In genomic region chr1:55160831-55161638, GRCm38 (mm10) we compare ENCODE assay signal across 8 mouse cellular contexts. TPM values are rescaled to one million over a fixed set of nuclear protein-coding genes. Genes with fewer than 3 reads are reported as not detected.
DNase-seq lines count a peak whose midpoint lies in the region; ATAC-seq and TF ChIP-seq lines count a peak whose summit lies in the region.

No protein-coding gene starts in this region.

- 0 out of 2 replicates have a peak, but pooled peaks have one; percentile 29 for ATAC-seq in midbrain, embryonic 13.5 days
- ATAC-seq in midbrain, embryonic 11.5 days (ENCODE audit: low FRiP score), result no peak
- peak; percentile 69 for ATAC-seq in neural tube, embryonic 15.5 days (ENCODE audit: low FRiP score)
- no peak for ATAC-seq in CD4-positive, CD25-positive, alpha-beta regulatory T cell, adult 4 months
- ATAC-seq in lung, postnatal 0 days, result no peak

- no peak overlapping the region for H3K4me2 ChIP-seq in midbrain, embryonic 13.5 days (replicated peaks)
- no peak overlapping the region for H3K4me2 ChIP-seq in midbrain, embryonic 11.5 days
- no peak overlapping the region for H3K4me2 ChIP-seq in neural tube, embryonic 15.5 days
- no peak overlapping the region for H3K4me2 ChIP-seq in lung, postnatal 0 days (replicated peaks; ENCODE audit: low read depth, low read length)

- TF ChIP-seq CTCF in lung, postnatal 0 days (IDR thresholded peaks at IDR 0.05), result no peak

- 93% methylated on average over 17 of the region's 17 CpGs for WGBS in midbrain, embryonic 13.5 days
- WGBS in midbrain, embryonic 11.5 days, result 95% methylated on average over 17 of the region's 17 CpGs
- 78% methylated on average over 17 of the region's 17 CpGs for WGBS in neural tube, embryonic 15.5 days
- WGBS in lung, postnatal 0 days, result 88% methylated on average over 17 of the region's 17 CpGs

- DNase-seq in midbrain, embryonic 11.5 days (ENCODE audit: low spot score, missing footprints), result no peak
- peak; percentile 30 to 37 for DNase-seq in cerebellum, adult 18-20 months
- DNase-seq in layer of hippocampus, adult 18-20 months (ENCODE audit: low spot score in 2 of 2), result peak; percentile 33 to 68
- DNase-seq in embryo, embryonic 10.5 days (ENCODE audit: low spot score), result no peak
- DNase-seq in lung, postnatal 0 days (ENCODE audit: low spot score), result no peak

- TF ChIP-seq EP300 in lung, postnatal 0 days (IDR thresholded peaks at IDR 0.05), result no peak

- H3K27me3 ChIP-seq in midbrain, embryonic 13.5 days, result no peaks in the 10 kb centered on the region
- H3K27me3 ChIP-seq in midbrain, embryonic 11.5 days (ENCODE audit: control insufficient read depth, insufficient read depth, low read length), result no peaks in the 10 kb centered on the region
- no peaks in the 10 kb centered on the region for H3K27me3 ChIP-seq in neural tube, embryonic 15.5 days (replicated peaks)
- H3K27me3 ChIP-seq in lung, postnatal 0 days (replicated peaks; ENCODE audit: insufficient read depth, low read length), result no peaks in the 10 kb centered on the region

- H3K27ac ChIP-seq in midbrain, embryonic 13.5 days, result no peak overlapping the region
- H3K27ac ChIP-seq in midbrain, embryonic 11.5 days (ENCODE audit: low read depth, low read length), result no peak overlapping the region
- peak overlapping the region; percentile 64 for H3K27ac ChIP-seq in neural tube, embryonic 15.5 days (replicated peaks)
- no peak overlapping the region for H3K27ac ChIP-seq in lung, postnatal 0 days (ENCODE audit: low read length)

- H3K4me3 ChIP-seq in midbrain, embryonic 13.5 days (replicated peaks), result no peak overlapping the region
- H3K4me3 ChIP-seq in midbrain, embryonic 11.5 days (ENCODE audit: low read depth, low read length), result no peak overlapping the region
- H3K4me3 ChIP-seq in neural tube, embryonic 15.5 days (replicated peaks), result no peak overlapping the region
- H3K4me3 ChIP-seq in lung, postnatal 0 days (ENCODE audit: low read depth, low read length), result no peak overlapping the region

- no peaks in the 10 kb centered on the region for H3K4me1 ChIP-seq in midbrain, embryonic 13.5 days (replicated peaks)
- no peaks in the 10 kb centered on the region for H3K4me1 ChIP-seq in midbrain, embryonic 11.5 days (ENCODE audit: control insufficient read depth, insufficient read depth, low read length)
- H3K4me1 ChIP-seq in neural tube, embryonic 15.5 days, result no peaks in the 10 kb centered on the region
- H3K4me1 ChIP-seq in lung, postnatal 0 days (ENCODE audit: insufficient read depth, low read depth, low read length), result no peaks in the 10 kb centered on the region

- no peak overlapping the region for H3K9ac ChIP-seq in midbrain, embryonic 13.5 days (replicated peaks)
- H3K9ac ChIP-seq in midbrain, embryonic 11.5 days (ENCODE audit: low read length), result no peak overlapping the region
- H3K9ac ChIP-seq in neural tube, embryonic 15.5 days (replicated peaks), result no peak overlapping the region
- H3K9ac ChIP-seq in lung, postnatal 0 days (replicated peaks; ENCODE audit: low read depth), result no peak overlapping the region

- H3K36me3 ChIP-seq in midbrain, embryonic 13.5 days, result peaks cover 26% of the 10 kb centered on the region
- H3K36me3 ChIP-seq in midbrain, embryonic 11.5 days (ENCODE audit: control insufficient read depth, insufficient read depth, low read length), result no peaks in the 10 kb centered on the region; the same call in none of the 2 replicates
- H3K36me3 ChIP-seq in neural tube, embryonic 15.5 days, result peaks cover 27% of the 10 kb centered on the region
- peaks cover 5% of the 10 kb centered on the region; the same call in 1 of the 2 replicates for H3K36me3 ChIP-seq in lung, postnatal 0 days (ENCODE audit: insufficient read depth, low read length)

- H3K9me3 ChIP-seq in midbrain, embryonic 13.5 days, result no peaks in the 10 kb centered on the region
- H3K9me3 ChIP-seq in midbrain, embryonic 11.5 days (ENCODE audit: control insufficient read depth, low read length), result no peaks in the 10 kb centered on the region
- no peaks in the 10 kb centered on the region for H3K9me3 ChIP-seq in neural tube, embryonic 15.5 days (replicated peaks)
- H3K9me3 ChIP-seq in lung, postnatal 0 days (ENCODE audit: low read length), result no peaks in the 10 kb centered on the region

RNA-seq across cellular contexts. Expression of gene Mob4, which starts 30.0 kb away (rescaled TPM):
- polyA plus RNA-seq in midbrain, embryonic 13.5 days (2015; fragmentation: Nextera tagmentation; extraction: Ambion mirVana), result 189 and 208 TPM in 2 replicates
- 148 and 177 TPM in 2 replicates for polyA plus RNA-seq in midbrain, embryonic 11.5 days (2014; fragmentation: Nextera tagmentation; extraction: Ambion mirVana)
- total RNA-seq in layer of hippocampus, adult 18-20 months (2021), result 10 to 100 TPM; 54.8 to 55.1 TPM
- polyA plus RNA-seq in neural tube, embryonic 15.5 days (2015; fragmentation: Nextera tagmentation; extraction: Ambion mirVana), result 168 and 169 TPM in 2 replicates
- polyA plus RNA-seq in CD4-positive, CD25-positive, alpha-beta regulatory T cell, adult 4 months (2017; shearing (Covaris generic)), result 100 to 1,000 TPM; 114 to 124 TPM
- 109 and 114 TPM in 2 replicates for polyA plus RNA-seq in lung, postnatal 0 days (2015; fragmentation: Nextera tagmentation; extraction: Ambion mirVana)

Comparison
In these comparisons a context has a peak if more than half of its experiments do, and no peak if none do; other contexts are left out.
1. ATAC-seq: peak in midbrain, embryonic 13.5 days (single experiment) and neural tube, embryonic 15.5 days (single experiment); none in midbrain, embryonic 11.5 days (single experiment), CD4-positive, CD25-positive, alpha-beta regulatory T cell, adult 4 months (single experiment) and lung, postnatal 0 days (single experiment).
2. DNase-seq: peak in cerebellum, adult 18-20 months (2 of 2) and layer of hippocampus, adult 18-20 months (2 of 2); none in midbrain, embryonic 11.5 days (single experiment), embryo, embryonic 10.5 days (single experiment) and lung, postnatal 0 days (single experiment).